In genomic region chr4:29103414-29103813, GRCm38 (mm10) we compare ENCODE assay signal across 15 mouse cellular contexts.
"Had no signal": no experiment of that assay in that cellular context is flagged by ENCODE, and none has a peak within 500 bp of the region (broad histone marks: within the 10 kb centered on the region; RNA-seq: fewer than 3 reads in every experiment).

No protein-coding gene starts in this region.

- H3K4me2 ChIP-seq: limb, embryonic 13.5 days; midbrain, embryonic 11.5 days had no signal

- H3K27me3 ChIP-seq: limb, embryonic 13.5 days had no signal

- ATAC-seq: intestine, postnatal 0 days; liver, postnatal 0 days had no signal

- H3K36me3 ChIP-seq: limb, embryonic 10.5 days; limb, embryonic 13.5 days had no signal

- H3K9ac ChIP-seq: limb, embryonic 13.5 days; liver, embryonic 14.5 days; liver, postnatal 0 days had no signal

- H3K27ac ChIP-seq: kidney, postnatal 0 days; layer of hippocampus, adult 2 months; limb, embryonic 10.5 days; limb, embryonic 13.5 days; liver, embryonic 14.5 days had no signal

- H3K4me3 ChIP-seq: layer of hippocampus, adult 2 months; limb, embryonic 10.5 days; limb, embryonic 13.5 days had no signal

- H3K9me3 ChIP-seq: limb, embryonic 10.5 days; limb, embryonic 13.5 days had no signal

- DNase-seq: kidney, adult 2 months; kidney, postnatal 25 days; layer of hippocampus, adult 9-11 months; liver; liver, postnatal 0 days; midbrain, embryonic 14.5 days; thymus, adult 18-20 months; thymus, postnatal 36 days had no signal
